12 mouse cellular contexts compared by ENCODE assay signal in the genomic region with DNA sequence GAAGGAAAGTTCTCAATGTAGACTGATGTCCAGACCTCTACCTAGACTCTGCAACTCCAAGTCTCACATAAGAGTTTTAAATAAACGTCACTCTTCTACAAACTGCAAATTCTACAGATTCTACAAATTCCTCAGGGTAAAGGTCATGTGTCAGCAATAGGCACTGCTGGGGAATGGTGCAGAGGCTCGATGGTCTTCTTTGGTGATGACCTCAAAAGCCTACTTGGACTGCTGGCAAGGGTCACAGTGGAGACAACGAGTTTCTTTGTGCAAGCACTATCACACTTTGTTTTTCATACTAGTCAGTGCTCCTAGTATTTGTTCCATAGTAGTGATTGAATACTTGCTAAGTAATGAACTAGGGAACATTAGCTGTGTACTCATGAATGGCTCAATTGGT.
"Had no signal": no experiment of that assay in that cellular context is flagged by ENCODE, and none has a peak within 500 bp of the region (broad histone marks: within the 10 kb centered on the region; RNA-seq: fewer than 3 reads in every experiment).

No protein-coding gene starts in this region.

- DNase-seq: left cerebral cortex, postnatal 4 days; liver; liver, embryonic 13.5 days; liver, postnatal 0 days; lung, adult 18-20 months; lung, adult 2 months; lung, embryonic 14.5 days; lung, postnatal 10 days; lung, postnatal 14 days; lung, postnatal 36 days; lung, postnatal 4 days; midbrain, embryonic 14.5 days had no signal
